Mouse (Mus musculus): ENCODE results near the gene Mapk1ip1l. TPM values are rescaled to one million over a fixed set of nuclear protein-coding genes. Genes with fewer than 3 reads are reported as not detected.
A peak's percentile ranks its signal among the peaks of the same experiment; 100 is the strongest.

Mapk1ip1l gene
- polyA plus RNA-seq, 1 experiment from 2014 or later, result 83.6 TPM

DNA sequence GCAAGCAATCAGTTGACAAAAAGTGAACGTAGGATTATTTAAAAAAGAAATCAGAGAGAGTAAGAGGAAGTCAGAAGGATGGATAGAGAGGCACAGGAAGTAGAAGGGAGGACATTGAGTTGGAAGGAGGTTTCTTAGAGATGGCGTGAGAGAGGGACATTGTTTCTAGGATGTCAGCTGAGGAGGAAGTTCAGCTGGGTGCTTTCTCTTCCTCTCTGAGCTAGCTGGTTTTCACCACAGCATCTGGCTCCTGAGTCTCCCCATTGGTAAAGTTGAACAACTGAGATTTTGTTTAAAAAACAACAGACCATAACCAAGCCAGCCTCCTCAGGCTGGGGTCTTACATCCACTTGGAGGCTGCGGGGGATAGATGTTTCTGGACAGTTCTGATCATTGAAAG is 61.5 kb downstream of the Mapk1ip1l start:
- no peak for ATAC-seq (replicated peaks; ENCODE audit: low FRiP score, low TSS enrichment, low read depth)
- no peaks in the 10 kb centered on the region for H3K27me3 ChIP-seq (replicated peaks; ENCODE audit: control insufficient read depth, insufficient read depth, low read length)
- no peak overlapping the region for H3K27ac ChIP-seq (ENCODE audit: low read depth)
- no peak overlapping the region for H3K4me3 ChIP-seq (ENCODE audit: low read depth, low read length)
- H3K9ac ChIP-seq (ENCODE audit: low read length), result no peak overlapping the region
- H3K36me3 ChIP-seq (ENCODE audit: control insufficient read depth, insufficient read depth, low read length), result no peaks in the 10 kb centered on the region
- 58% methylated on average over 3 of the region's 3 CpGs for WGBS
- H3K9me3 ChIP-seq (ENCODE audit: control insufficient read depth, low read length), result no peaks in the 10 kb centered on the region
- H3K4me2 ChIP-seq (ENCODE audit: low read length), result no peak overlapping the region
- no peak for DNase-seq (ENCODE audit: low spot score)
- no peaks in the 10 kb centered on the region; the same call in 1 of the 2 replicates for H3K4me1 ChIP-seq (replicated peaks; ENCODE audit: control insufficient read depth, insufficient read depth, low read length)

DNA sequence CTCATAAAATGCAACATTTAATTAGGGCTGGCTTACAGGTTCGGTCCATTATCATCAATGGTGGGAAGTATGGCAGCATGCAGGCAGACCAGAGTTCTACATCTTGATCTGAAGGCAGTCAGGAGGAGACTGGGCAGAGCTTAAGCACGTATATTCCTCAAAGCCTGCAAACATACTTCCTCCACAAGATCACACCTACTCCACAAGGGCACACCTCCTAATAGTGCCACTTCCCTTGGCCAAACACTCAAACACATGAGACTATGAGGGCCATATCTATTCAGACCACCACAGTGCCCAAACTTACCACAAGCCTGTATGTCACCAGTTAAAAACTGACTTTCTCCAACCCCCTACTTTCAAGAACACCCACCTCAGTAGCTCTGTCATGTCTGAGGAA is 63.4 kb downstream of the Mapk1ip1l start:
- no peak overlapping the region for H3K9ac ChIP-seq (ENCODE audit: low read length)
- DNase-seq (ENCODE audit: low spot score), result no peak
- WGBS, result 79% methylated on average over 2 of the region's 2 CpGs

GRCm38 (mm10) chr14:47361899-47362298 is 63.8 kb downstream of the Mapk1ip1l start:
- 83% methylated on average over 9 of the region's 9 CpGs for WGBS
- Histone ChIP-seq H3K4me3 (ENCODE audit: low read depth, low read length) (no peak overlapping the region), H3K36me3 (ENCODE audit: control insufficient read depth, insufficient read depth, low read length) (no peaks in the 10 kb centered on the region), H3K9me3 (ENCODE audit: control insufficient read depth, low read length) (no peaks in the 10 kb centered on the region), H3K27ac (ENCODE audit: low read depth) (no peak overlapping the region), H3K27me3 (replicated peaks; ENCODE audit: control insufficient read depth, insufficient read depth, low read length) (no peaks in the 10 kb centered on the region), H3K4me1 (replicated peaks; ENCODE audit: control insufficient read depth, insufficient read depth, low read length) (no peaks in the 10 kb centered on the region), H3K4me2 (ENCODE audit: low read length) (no peak overlapping the region), H3K9ac (ENCODE audit: low read length) (no peak overlapping the region)
- DNase-seq (ENCODE audit: low spot score), result no peak
- no peak for ATAC-seq (replicated peaks; ENCODE audit: low FRiP score, low TSS enrichment, low read depth)

More for the DNA sequence above, 63.4 kb downstream of the Mapk1ip1l start:
- H3K4me3 ChIP-seq (ENCODE audit: low read depth, low read length), result no peak overlapping the region
- no peaks in the 10 kb centered on the region for H3K4me1 ChIP-seq (replicated peaks; ENCODE audit: control insufficient read depth, insufficient read depth, low read length)
- H3K27me3 ChIP-seq (replicated peaks; ENCODE audit: control insufficient read depth, insufficient read depth, low read length), result no peaks in the 10 kb centered on the region
- no peaks in the 10 kb centered on the region for H3K9me3 ChIP-seq (ENCODE audit: control insufficient read depth, low read length)
- H3K36me3 ChIP-seq (ENCODE audit: control insufficient read depth, insufficient read depth, low read length), result no peaks in the 10 kb centered on the region
- no peak for ATAC-seq (replicated peaks; ENCODE audit: low FRiP score, low TSS enrichment, low read depth)
- no peak overlapping the region for H3K27ac ChIP-seq (ENCODE audit: low read depth)
- H3K4me2 ChIP-seq (ENCODE audit: low read length), result no peak overlapping the region

GRCm38 (mm10) chr14:47364742-47365449 is 66.8 kb downstream of the Mapk1ip1l start:
- ATAC-seq (replicated peaks; ENCODE audit: low FRiP score, low TSS enrichment, low read depth) (peak; percentile 59), DNase-seq (ENCODE audit: low spot score) (peak; percentile 73)
- Histone ChIP-seq H3K4me3 (ENCODE audit: low read depth, low read length) (no peak overlapping the region), H3K27ac (ENCODE audit: low read depth) (no peak overlapping the region), H3K27me3 (replicated peaks; ENCODE audit: control insufficient read depth, insufficient read depth, low read length) (no peaks in the 10 kb centered on the region), H3K9me3 (ENCODE audit: control insufficient read depth, low read length) (no peaks in the 10 kb centered on the region), H3K4me1 (replicated peaks; ENCODE audit: control insufficient read depth, insufficient read depth, low read length) (no peaks in the 10 kb centered on the region), H3K4me2 (ENCODE audit: low read length) (peak overlapping the region; percentile 7), H3K9ac (ENCODE audit: low read length) (no peak overlapping the region), H3K36me3 (ENCODE audit: control insufficient read depth, insufficient read depth, low read length) (no peaks in the 10 kb centered on the region)
- WGBS, result 39% methylated on average over 21 of the region's 21 CpGs

DNA sequence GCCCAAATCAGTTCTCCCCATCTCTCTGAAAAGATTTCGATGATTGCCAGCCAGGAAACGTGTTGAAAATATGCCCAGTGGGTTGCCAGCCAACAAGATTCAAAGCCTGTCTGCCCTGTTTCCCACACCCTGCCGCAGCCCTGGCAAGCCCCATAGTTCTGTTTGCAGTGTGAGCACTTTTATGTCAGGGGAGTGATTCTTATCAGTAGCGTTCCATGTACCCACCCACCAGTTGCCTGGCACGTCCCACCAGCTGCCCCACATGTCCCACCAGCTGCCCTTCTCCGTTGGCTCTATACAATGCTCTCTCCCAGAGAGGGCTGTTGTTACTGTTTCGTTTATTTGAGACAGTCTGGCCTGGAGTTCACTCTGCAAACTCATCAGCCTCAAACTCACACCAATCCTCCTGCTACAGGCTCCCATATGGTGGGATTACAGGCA is 68.8 kb downstream of the Mapk1ip1l start:
- Histone ChIP-seq H3K27me3 (replicated peaks; ENCODE audit: control insufficient read depth, insufficient read depth, low read length) (no peaks in the 10 kb centered on the region), H3K9ac (ENCODE audit: low read length) (no peak overlapping the region), H3K4me3 (ENCODE audit: low read depth, low read length) (no peak overlapping the region), H3K4me1 (replicated peaks; ENCODE audit: control insufficient read depth, insufficient read depth, low read length) (no peaks in the 10 kb centered on the region), H3K27ac (ENCODE audit: low read depth) (no peak overlapping the region), H3K36me3 (ENCODE audit: control insufficient read depth, insufficient read depth, low read length) (no peaks in the 10 kb centered on the region), H3K4me2 (ENCODE audit: low read length) (no peak overlapping the region), H3K9me3 (ENCODE audit: control insufficient read depth, low read length) (no peaks in the 10 kb centered on the region)
- 33% methylated on average over 7 of the region's 7 CpGs for WGBS
- ATAC-seq (replicated peaks; ENCODE audit: low FRiP score, low TSS enrichment, low read depth) (no peak), DNase-seq (ENCODE audit: low spot score) (peak; percentile 54)

DNA sequence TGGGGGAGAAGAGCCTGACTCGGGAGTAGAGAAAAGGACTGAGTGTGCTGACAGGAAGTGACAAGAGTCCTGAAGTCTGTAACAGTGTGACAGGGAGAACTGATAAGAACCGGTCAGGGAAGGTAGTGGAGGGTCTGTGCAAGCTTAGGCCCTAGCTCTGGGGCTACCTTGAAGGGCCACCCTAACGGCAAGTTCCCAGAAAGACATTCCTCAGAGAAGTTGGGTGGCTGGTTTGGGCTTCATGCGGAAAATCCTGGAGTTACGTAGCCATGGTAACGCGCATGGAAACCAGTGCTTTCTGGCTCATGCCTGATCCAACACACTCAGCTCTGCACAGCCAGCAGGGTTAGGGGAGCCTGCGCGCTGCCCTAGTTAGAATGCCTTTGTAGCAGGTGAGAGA is 69.4 kb downstream of the Mapk1ip1l start, which contains the start of gene Lgals3:
Lgals3 (plus strand) TSS at position 291 of the 400 bp plus-strand sequence.
- Histone ChIP-seq H3K4me1 (replicated peaks; ENCODE audit: control insufficient read depth, insufficient read depth, low read length) (0 out of 2 replicates have a peak, but pooled peaks cover 2% of the 10 kb centered on the region), H3K36me3 (ENCODE audit: control insufficient read depth, insufficient read depth, low read length) (no peaks in the 10 kb centered on the region), H3K9me3 (ENCODE audit: control insufficient read depth, low read length) (no peaks in the 10 kb centered on the region), H3K4me2 (ENCODE audit: low read length) (peak within 1 kb of the TSS; percentile 2; the same call in 1 of the 2 replicates), H3K9ac (ENCODE audit: low read length) (no peak within 1 kb of the TSS), H3K27ac (ENCODE audit: low read depth) (no peak within 1 kb of the TSS), H3K4me3 (ENCODE audit: low read depth, low read length) (no peak within 1 kb of the TSS), H3K27me3 (replicated peaks; ENCODE audit: control insufficient read depth, insufficient read depth, low read length) (peaks cover 1% of the 10 kb centered on the region; the same call in 1 of the 2 replicates)
- 36% methylated on average over 9 of the region's 9 CpGs for WGBS
- DNase-seq (ENCODE audit: low spot score) (peak; percentile 74), ATAC-seq (replicated peaks; ENCODE audit: low FRiP score, low TSS enrichment, low read depth) (peak; percentile 67)

GRCm38 (mm10) chr14:47369741-47370140 is 71.7 kb downstream of the Mapk1ip1l start:
- H3K4me2 ChIP-seq (ENCODE audit: low read length), result no peak overlapping the region
- DNase-seq (ENCODE audit: low spot score), result no peak
- no peaks in the 10 kb centered on the region for H3K36me3 ChIP-seq (ENCODE audit: control insufficient read depth, insufficient read depth, low read length)
- H3K9ac ChIP-seq (ENCODE audit: low read length), result no peak overlapping the region
- ATAC-seq (replicated peaks; ENCODE audit: low FRiP score, low TSS enrichment, low read depth), result no peak
- no peak overlapping the region for H3K4me3 ChIP-seq (ENCODE audit: low read depth, low read length)
- H3K9me3 ChIP-seq (ENCODE audit: control insufficient read depth, low read length), result no peaks in the 10 kb centered on the region
- WGBS, result 87% methylated on average over 5 of the region's 5 CpGs
- H3K27ac ChIP-seq (ENCODE audit: low read depth), result no peak overlapping the region
- H3K27me3 ChIP-seq (replicated peaks; ENCODE audit: control insufficient read depth, insufficient read depth, low read length), result peaks cover 22% of the 10 kb centered on the region
- H3K4me1 ChIP-seq (replicated peaks; ENCODE audit: control insufficient read depth, insufficient read depth, low read length), result peaks cover 13% of the 10 kb centered on the region; the same call in 1 of the 2 replicates

GRCm38 (mm10) chr14:47370790-47371189 is 72.7 kb downstream of the Mapk1ip1l start:
- ATAC-seq (replicated peaks; ENCODE audit: low FRiP score, low TSS enrichment, low read depth), result no peak
- Histone ChIP-seq H3K27me3 (replicated peaks; ENCODE audit: control insufficient read depth, insufficient read depth, low read length) (peaks cover 22% of the 10 kb centered on the region), H3K27ac (ENCODE audit: low read depth) (no peak overlapping the region), H3K9me3 (ENCODE audit: control insufficient read depth, low read length) (no peaks in the 10 kb centered on the region), H3K36me3 (ENCODE audit: control insufficient read depth, insufficient read depth, low read length) (no peaks in the 10 kb centered on the region), H3K4me1 (replicated peaks; ENCODE audit: control insufficient read depth, insufficient read depth, low read length) (peaks cover 13% of the 10 kb centered on the region; the same call in 1 of the 2 replicates), H3K4me3 (ENCODE audit: low read depth, low read length) (no peak overlapping the region), H3K4me2 (ENCODE audit: low read length) (no peak overlapping the region), H3K9ac (ENCODE audit: low read length) (no peak overlapping the region)
- 81% methylated on average over 3 of the region's 3 CpGs for WGBS
- no peak for DNase-seq (ENCODE audit: low spot score)

- peaks cover 22% of the 10 kb centered on the region for H3K27me3 ChIP-seq (replicated peaks; ENCODE audit: control insufficient read depth, insufficient read depth, low read length)
- H3K9ac ChIP-seq (ENCODE audit: low read length), result no peak overlapping the region
- 64% methylated on average over 6 of the region's 6 CpGs for WGBS
- H3K9me3 ChIP-seq (ENCODE audit: control insufficient read depth, low read length), result no peaks in the 10 kb centered on the region
- H3K36me3 ChIP-seq (ENCODE audit: control insufficient read depth, insufficient read depth, low read length), result no peaks in the 10 kb centered on the region
- no peak overlapping the region for H3K27ac ChIP-seq (ENCODE audit: low read depth)
- ATAC-seq (replicated peaks; ENCODE audit: low FRiP score, low TSS enrichment, low read depth) (peak; percentile 79), DNase-seq (ENCODE audit: low spot score) (no peak)
- H3K4me3 ChIP-seq (ENCODE audit: low read depth, low read length), result no peak overlapping the region
- H3K4me2 ChIP-seq (ENCODE audit: low read length), result no peak overlapping the region
- H3K4me1 ChIP-seq (replicated peaks; ENCODE audit: control insufficient read depth, insufficient read depth, low read length), result peaks cover 13% of the 10 kb centered on the region; the same call in 1 of the 2 replicates
Measured at GRCm38 (mm10) chr14:47371689-47372088, 73.6 kb downstream of the Mapk1ip1l start.
